Mouse (Mus musculus): ENCODE measurements at regions not wholly inside any gene's neighbourhood (a gene's known extent, or its start where the extent isn't known, plus 50 kb on each side); places are given as distances from the start of the nearest gene placed in this dataset.
"Not testable (repeated sequence)": the region's sequence is repeated elsewhere in the genome, so short reads cannot be mapped to it uniquely, and the experiment has no call there.

DNA sequence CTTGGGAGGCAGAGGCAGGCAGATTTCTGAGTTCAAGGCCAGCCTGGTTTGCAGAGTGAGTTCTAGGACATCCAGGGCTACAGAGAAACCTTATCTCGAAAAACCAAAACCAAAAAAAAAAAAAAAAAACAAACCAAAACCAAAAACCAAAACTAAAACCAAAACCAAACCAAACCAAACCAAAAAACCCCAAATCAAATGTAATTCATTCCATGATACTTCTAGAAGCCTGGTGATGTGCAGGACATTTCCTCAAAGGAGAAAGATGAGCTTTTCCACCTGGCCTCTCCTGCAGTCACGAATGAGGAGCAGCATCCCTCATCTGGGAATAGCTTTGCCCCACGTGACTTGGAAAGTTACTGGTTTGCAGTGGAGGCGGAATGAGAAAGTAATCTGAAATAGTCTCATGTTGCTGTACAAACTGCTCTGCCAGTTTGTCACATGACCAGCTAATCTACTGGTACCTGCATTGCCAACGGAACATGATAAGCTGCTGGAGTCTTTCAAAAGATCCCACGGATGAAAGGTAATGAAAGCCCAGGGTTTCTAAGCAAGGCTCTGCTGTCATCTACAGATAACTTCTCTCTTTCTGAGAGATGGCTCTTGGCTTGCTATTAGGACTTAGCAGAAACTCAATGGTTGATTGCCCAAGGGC lies 127.8 kb upstream of the Max start:
- no peaks in the 10 kb centered on the region for H3K36me3 ChIP-seq (ENCODE audit: control insufficient read depth, insufficient read depth, low read length)
- no peaks in the 10 kb centered on the region for H3K4me1 ChIP-seq (ENCODE audit: control insufficient read depth, insufficient read depth, low read length)
- no peak overlapping the region for H3K4me2 ChIP-seq (ENCODE audit: low read length)
- no peaks in the 10 kb centered on the region for H3K27me3 ChIP-seq (replicated peaks; ENCODE audit: control insufficient read depth, insufficient read depth, low read length)
- no peak overlapping the region for H3K9ac ChIP-seq (ENCODE audit: low read length)
- H3K4me3 ChIP-seq (ENCODE audit: low read depth, low read length) = no peak overlapping the region
- DNase-seq (ENCODE audit: low spot score) (no peak), ATAC-seq (no peak)
- no peak overlapping the region for H3K27ac ChIP-seq (ENCODE audit: low read depth, low read length)
- WGBS = 87% methylated on average over 6 of the region's 6 CpGs
- H3K9me3 ChIP-seq (replicated peaks; ENCODE audit: control insufficient read depth, low read length) = no peaks in the 10 kb centered on the region

DNA sequence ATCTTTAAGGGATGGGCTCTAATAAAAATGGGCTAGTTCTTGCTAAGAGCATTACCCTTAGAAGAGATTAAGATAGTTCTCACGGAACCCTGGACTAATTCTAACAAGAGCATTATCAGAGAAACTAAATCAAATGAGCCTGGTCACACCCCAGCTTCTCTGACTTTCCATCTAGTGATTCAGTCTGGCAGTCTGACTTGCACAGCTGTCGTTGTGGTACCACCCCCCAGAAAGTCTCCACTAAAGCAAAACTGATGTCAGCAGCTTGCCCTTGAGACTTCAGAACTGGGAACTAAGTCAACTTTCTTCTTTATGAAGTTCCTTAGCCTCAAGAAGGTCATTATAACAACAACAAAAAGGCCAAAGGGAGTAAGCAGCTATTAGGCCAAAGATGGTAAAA lies 126.5 kb upstream of the Max start:
- Histone ChIP-seq H3K4me1 (ENCODE audit: control insufficient read depth, insufficient read depth, low read length) (no peaks in the 10 kb centered on the region), H3K27ac (ENCODE audit: low read depth, low read length) (no peak overlapping the region), H3K9ac (ENCODE audit: low read length) (no peak overlapping the region), H3K4me3 (ENCODE audit: low read depth, low read length) (no peak overlapping the region), H3K9me3 (replicated peaks; ENCODE audit: control insufficient read depth, low read length) (no peaks in the 10 kb centered on the region), H3K36me3 (ENCODE audit: control insufficient read depth, insufficient read depth, low read length) (no peaks in the 10 kb centered on the region), H3K4me2 (ENCODE audit: low read length) (no peak overlapping the region), H3K27me3 (replicated peaks; ENCODE audit: control insufficient read depth, insufficient read depth, low read length) (no peaks in the 10 kb centered on the region)
- 76% methylated on average over 2 of the region's 2 CpGs for WGBS
- no peak for ATAC-seq
- no peak for DNase-seq (ENCODE audit: low spot score)

DNA sequence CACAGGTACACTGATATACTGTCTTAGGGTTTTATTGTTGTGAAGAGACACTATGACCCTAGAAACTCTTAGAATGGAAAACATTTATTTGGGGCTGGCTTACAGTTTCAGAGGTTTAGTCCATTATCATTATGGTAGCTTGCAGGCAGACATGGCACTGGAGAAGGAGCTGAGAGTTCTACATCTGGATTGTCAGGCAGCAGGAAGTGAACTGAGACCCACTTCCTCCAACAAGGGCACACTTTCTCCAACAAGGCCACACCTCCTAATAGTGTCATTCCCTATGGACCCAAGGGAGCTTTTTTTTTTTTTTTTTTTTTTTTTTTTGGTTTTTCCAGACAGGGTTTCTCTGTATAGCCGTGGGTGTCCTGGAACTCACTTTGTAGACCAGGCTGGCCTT lies 124.9 kb upstream of the Max start:
- not testable (repeated sequence) for H3K27me3 ChIP-seq (replicated peaks; ENCODE audit: control insufficient read depth, insufficient read depth, low read length); H3K36me3 ChIP-seq (ENCODE audit: control insufficient read depth, insufficient read depth, low read length); ATAC-seq; H3K9me3 ChIP-seq (replicated peaks; ENCODE audit: control insufficient read depth, low read length); DNase-seq (ENCODE audit: low spot score); H3K4me3 ChIP-seq (ENCODE audit: low read depth, low read length); H3K9ac ChIP-seq (ENCODE audit: low read length); H3K4me2 ChIP-seq (ENCODE audit: low read length); H3K4me1 ChIP-seq (ENCODE audit: control insufficient read depth, insufficient read depth, low read length); H3K27ac ChIP-seq (ENCODE audit: low read depth, low read length)
- WGBS = 88% methylated on average over 1 of the region's 1 CpGs

DNA sequence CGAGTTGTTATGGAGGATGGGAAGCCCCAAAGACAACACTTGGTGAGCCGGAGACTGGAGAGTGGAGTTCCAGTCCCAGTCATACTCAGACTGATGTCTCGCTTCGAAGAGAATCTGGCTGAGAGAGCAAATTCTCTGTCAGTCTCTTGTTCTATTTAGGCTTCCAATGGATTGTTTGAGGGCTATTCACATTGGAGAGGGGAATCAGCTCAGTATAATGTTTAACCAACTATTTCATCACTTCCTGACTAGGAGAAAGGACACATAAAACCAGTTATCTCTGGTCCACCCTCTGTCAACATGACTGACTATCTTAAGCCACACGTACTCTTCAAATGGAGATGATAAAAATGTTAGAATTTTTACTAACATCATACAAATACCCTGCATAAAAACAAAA lies 123.9 kb upstream of the Max start:
- H3K9ac ChIP-seq (ENCODE audit: low read length) = no peak overlapping the region
- H3K4me2 ChIP-seq (ENCODE audit: low read length) = no peak overlapping the region
- H3K27me3 ChIP-seq (replicated peaks; ENCODE audit: control insufficient read depth, insufficient read depth, low read length) = no peaks in the 10 kb centered on the region
- no peak overlapping the region for H3K27ac ChIP-seq (ENCODE audit: low read depth, low read length)
- DNase-seq (ENCODE audit: low spot score) (no peak), ATAC-seq (no peak)
- WGBS = 85% methylated on average over 5 of the region's 5 CpGs
- H3K4me3 ChIP-seq (ENCODE audit: low read depth, low read length) = no peak overlapping the region
- H3K9me3 ChIP-seq (replicated peaks; ENCODE audit: control insufficient read depth, low read length) = no peaks in the 10 kb centered on the region
- no peaks in the 10 kb centered on the region for H3K4me1 ChIP-seq (ENCODE audit: control insufficient read depth, insufficient read depth, low read length)
- no peaks in the 10 kb centered on the region for H3K36me3 ChIP-seq (ENCODE audit: control insufficient read depth, insufficient read depth, low read length)

DNA sequence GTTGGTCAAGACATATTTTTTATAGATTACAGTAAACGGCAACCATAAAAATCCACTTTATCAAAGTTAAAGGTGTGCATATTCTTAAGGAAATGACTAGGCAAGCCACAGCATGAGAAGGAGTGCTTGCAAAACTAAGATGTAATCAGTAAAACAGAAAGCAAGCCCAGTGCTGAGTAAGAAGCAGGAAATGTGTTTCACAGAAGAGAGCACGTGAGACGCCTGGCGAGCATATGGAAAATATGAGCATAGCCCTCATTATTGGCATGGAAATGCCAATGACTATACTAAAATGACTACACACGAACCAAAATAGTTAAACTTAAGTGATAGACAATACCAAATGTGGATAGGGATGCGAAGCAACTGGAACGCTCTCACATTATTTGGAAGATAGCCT lies 123.2 kb upstream of the Max start:
- no peak for DNase-seq (ENCODE audit: low spot score)
- Histone ChIP-seq H3K36me3 (ENCODE audit: control insufficient read depth, insufficient read depth, low read length) (no peaks in the 10 kb centered on the region), H3K9ac (ENCODE audit: low read length) (no peak overlapping the region), H3K4me2 (ENCODE audit: low read length) (no peak overlapping the region), H3K27ac (ENCODE audit: low read depth, low read length) (no peak overlapping the region), H3K9me3 (replicated peaks; ENCODE audit: control insufficient read depth, low read length) (no peaks in the 10 kb centered on the region), H3K27me3 (replicated peaks; ENCODE audit: control insufficient read depth, insufficient read depth, low read length) (no peaks in the 10 kb centered on the region), H3K4me1 (ENCODE audit: control insufficient read depth, insufficient read depth, low read length) (no peaks in the 10 kb centered on the region), H3K4me3 (ENCODE audit: low read depth, low read length) (no peak overlapping the region)
- 92% methylated on average over 7 of the region's 7 CpGs for WGBS
- ATAC-seq = no peak

DNA sequence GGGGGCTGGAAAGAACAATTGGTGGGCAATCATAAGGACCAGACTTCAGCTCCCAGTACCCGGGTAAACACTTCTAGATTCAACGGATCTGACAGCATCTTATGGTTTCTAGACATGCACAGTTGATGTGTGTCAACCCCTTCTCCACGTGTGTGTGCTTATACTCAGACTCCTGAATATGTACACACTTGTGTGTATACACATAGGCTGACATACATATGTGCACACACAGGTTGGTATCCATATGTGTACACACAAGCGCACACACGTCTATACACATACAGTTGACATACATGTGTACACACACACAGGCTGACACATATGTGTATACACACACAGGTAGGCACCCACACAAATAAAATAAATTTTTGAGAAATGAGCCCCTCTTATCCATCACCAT lies 122.7 kb upstream of the Max start:
- no peaks in the 10 kb centered on the region for H3K9me3 ChIP-seq (replicated peaks; ENCODE audit: control insufficient read depth, low read length)
- H3K27ac ChIP-seq (ENCODE audit: low read depth, low read length) = no peak overlapping the region
- WGBS = 88% methylated on average over 5 of the region's 5 CpGs
- DNase-seq (ENCODE audit: low spot score) (no peak), ATAC-seq (no peak)
- no peaks in the 10 kb centered on the region for H3K36me3 ChIP-seq (ENCODE audit: control insufficient read depth, insufficient read depth, low read length)
- H3K4me3 ChIP-seq (ENCODE audit: low read depth, low read length) = no peak overlapping the region
- no peaks in the 10 kb centered on the region for H3K4me1 ChIP-seq (ENCODE audit: control insufficient read depth, insufficient read depth, low read length)
- H3K4me2 ChIP-seq (ENCODE audit: low read length) = no peak overlapping the region
- H3K9ac ChIP-seq (ENCODE audit: low read length) = no peak overlapping the region
- no peaks in the 10 kb centered on the region for H3K27me3 ChIP-seq (replicated peaks; ENCODE audit: control insufficient read depth, insufficient read depth, low read length)

DNA sequence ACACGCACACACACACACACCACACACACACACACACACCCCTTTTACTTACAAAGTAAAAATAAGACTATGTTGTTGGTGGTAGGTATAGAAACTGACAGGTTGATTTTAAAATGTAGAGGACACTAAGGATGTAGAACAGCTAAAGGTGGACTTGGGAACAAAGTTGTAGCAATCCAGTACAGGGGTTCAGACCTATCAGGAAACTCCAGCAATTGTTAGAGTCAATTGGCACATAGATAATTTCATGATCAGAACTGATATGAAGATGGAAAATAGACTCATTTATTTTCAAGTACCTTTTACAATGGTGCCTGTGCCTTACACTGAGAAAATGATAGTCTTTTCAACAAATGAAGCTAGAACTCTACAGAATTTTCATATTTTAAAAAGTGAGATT lies 122.3 kb upstream of the Max start:
- WGBS = 70% methylated on average over 1 of the region's 1 CpGs

DNA sequence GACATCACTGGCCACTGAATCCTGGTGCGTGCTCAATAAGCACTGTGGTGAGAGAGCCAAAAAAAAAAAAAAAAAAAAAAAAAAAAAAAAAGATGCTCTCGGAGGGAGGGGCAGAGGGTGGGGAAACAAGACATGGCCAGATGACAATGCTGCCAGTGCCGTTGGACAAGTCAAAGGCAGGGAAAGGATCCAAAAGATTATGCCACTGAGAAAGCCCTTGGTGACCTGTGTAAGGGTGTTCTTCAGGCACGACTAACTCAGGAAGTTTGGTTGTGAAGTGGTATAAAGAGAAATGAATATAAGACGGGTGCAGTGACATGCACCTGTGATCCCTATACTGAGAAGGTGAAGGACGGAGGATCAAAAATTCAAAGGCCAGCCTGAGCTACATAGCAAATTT lies 121.8 kb upstream of the Max start:
- H3K27ac ChIP-seq (ENCODE audit: low read depth, low read length) = no peak overlapping the region
- 83% methylated on average over 6 of the region's 6 CpGs for WGBS
- H3K4me3 ChIP-seq (ENCODE audit: low read depth, low read length) = no peak overlapping the region
- ATAC-seq (no peak), DNase-seq (ENCODE audit: low spot score) (no peak)
- H3K4me1 ChIP-seq (ENCODE audit: control insufficient read depth, insufficient read depth, low read length) = no peaks in the 10 kb centered on the region
- no peaks in the 10 kb centered on the region for H3K36me3 ChIP-seq (ENCODE audit: control insufficient read depth, insufficient read depth, low read length)
- H3K9ac ChIP-seq (ENCODE audit: low read length) = no peak overlapping the region
- no peaks in the 10 kb centered on the region for H3K27me3 ChIP-seq (replicated peaks; ENCODE audit: control insufficient read depth, insufficient read depth, low read length)
- no peak overlapping the region for H3K4me2 ChIP-seq (ENCODE audit: low read length)
- no peaks in the 10 kb centered on the region for H3K9me3 ChIP-seq (replicated peaks; ENCODE audit: control insufficient read depth, low read length)

More for the DNA sequence above, 122.3 kb upstream of the Max start:
- Histone ChIP-seq H3K4me2 (ENCODE audit: low read length) (no peak overlapping the region), H3K36me3 (ENCODE audit: control insufficient read depth, insufficient read depth, low read length) (no peaks in the 10 kb centered on the region), H3K4me1 (ENCODE audit: control insufficient read depth, insufficient read depth, low read length) (no peaks in the 10 kb centered on the region), H3K4me3 (ENCODE audit: low read depth, low read length) (no peak overlapping the region), H3K27ac (ENCODE audit: low read depth, low read length) (no peak overlapping the region), H3K27me3 (replicated peaks; ENCODE audit: control insufficient read depth, insufficient read depth, low read length) (no peaks in the 10 kb centered on the region), H3K9ac (ENCODE audit: low read length) (no peak overlapping the region), H3K9me3 (replicated peaks; ENCODE audit: control insufficient read depth, low read length) (no peaks in the 10 kb centered on the region)
- no peak for DNase-seq (ENCODE audit: low spot score)
- ATAC-seq = no peak

DNA sequence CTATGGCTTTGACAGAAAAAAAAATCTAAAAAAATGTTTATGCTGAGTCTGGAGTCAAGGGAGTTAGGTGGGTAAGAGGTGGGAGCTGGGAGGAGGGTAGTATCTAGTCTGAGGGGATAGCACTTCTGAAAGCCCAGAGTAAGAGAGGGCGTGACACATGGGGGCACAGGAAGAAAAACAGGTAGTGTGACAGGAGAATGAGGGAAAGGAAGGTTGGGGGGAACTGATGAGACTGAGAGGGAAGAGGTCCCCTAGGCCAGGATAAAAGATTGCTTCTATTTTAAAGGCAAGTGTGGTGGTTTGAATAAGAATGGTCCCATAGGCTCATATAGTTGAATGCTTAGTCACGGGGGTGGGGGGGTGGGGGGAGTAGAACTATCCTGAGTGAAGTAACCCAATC lies 119.8 kb upstream of the Max start:
- H3K4me2 ChIP-seq (ENCODE audit: low read length) = no peak overlapping the region
- ATAC-seq (no peak), DNase-seq (ENCODE audit: low spot score) (no peak)
- H3K9me3 ChIP-seq (replicated peaks; ENCODE audit: control insufficient read depth, low read length) = no peaks in the 10 kb centered on the region
- H3K4me1 ChIP-seq (ENCODE audit: control insufficient read depth, insufficient read depth, low read length) = no peaks in the 10 kb centered on the region
- no peak overlapping the region for H3K27ac ChIP-seq (ENCODE audit: low read depth, low read length)
- H3K36me3 ChIP-seq (ENCODE audit: control insufficient read depth, insufficient read depth, low read length) = no peaks in the 10 kb centered on the region
- no peak overlapping the region for H3K9ac ChIP-seq (ENCODE audit: low read length)
- H3K27me3 ChIP-seq (replicated peaks; ENCODE audit: control insufficient read depth, insufficient read depth, low read length) = no peaks in the 10 kb centered on the region
- 92% methylated on average over 2 of the region's 2 CpGs for WGBS
- H3K4me3 ChIP-seq (ENCODE audit: low read depth, low read length) = no peak overlapping the region

Data from forebrain, embryonic 14.5 days (tissue).